Mouse (Mus musculus) adrenal gland (tissue): ENCODE data around the gene Bsph2.

Experiments used
- intact Hi-C: fragments of 180-260 bp; cut with DNase I; formaldehyde crosslinking; loops from one replicate; pipeline ENCODE4 v1.15.1; 2025
- long read RNA-seq, 2 experiments: library from polyadenylated mRNA; unstranded; transcript quantifications; one replicate each; pipeline ENCODE4 v2.0.0; 2020; ENCODE audit warnings: borderline replicate concordance in 1 of 2; ENCODE audit not compliant: insufficient replicate concordance in 1 of 2

Gene Bsph2
- long read RNA-seq, experiment 1, result 0 reads
- long read RNA-seq, experiment 2, result 0 reads

DNA sequence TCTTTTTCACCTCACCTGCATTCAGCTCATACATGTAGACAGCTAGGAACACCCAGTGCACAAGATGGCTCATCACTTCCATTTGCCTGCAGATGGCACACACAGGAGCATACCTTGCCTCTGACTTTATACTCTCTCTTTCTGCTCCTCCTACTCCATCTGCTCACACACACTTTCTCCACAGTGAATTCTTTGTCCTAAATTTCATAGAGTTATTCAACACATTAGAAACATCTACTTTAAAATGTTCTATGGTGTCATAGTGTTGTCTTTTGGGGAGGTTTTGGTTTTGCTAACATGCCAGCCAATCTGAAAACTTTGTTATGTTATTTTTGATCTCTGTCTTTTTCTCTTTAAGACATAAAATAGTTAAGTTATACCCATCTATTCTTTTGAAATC, at the start of gene Bsph2:
TSS of gene Bsph2 (minus strand) at position 101 of the 400 bp plus-strand sequence.
- intact Hi-C loops, result no loop called here

DNA sequence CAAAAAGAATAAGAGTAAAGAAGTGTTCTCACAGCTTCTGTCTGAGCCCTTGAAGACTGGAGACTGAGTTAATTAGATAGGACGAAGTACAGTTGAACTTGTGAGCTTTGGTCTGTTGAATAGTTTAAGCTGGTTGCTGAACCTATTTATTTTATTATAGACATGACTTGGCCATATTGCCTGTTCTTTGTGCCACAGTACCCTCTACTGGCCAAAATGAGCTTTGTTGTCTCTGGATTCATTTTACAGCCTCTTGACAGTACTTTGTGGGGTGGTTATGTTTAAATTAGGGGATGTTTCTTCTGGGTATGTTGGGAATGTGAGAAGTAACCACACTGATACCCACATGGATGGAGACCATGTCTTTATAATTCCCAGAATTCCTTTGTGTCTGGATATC, 59.3 kb downstream of the Bsph2 start:
- intact Hi-C loops, result loop anchor here (1.0 to 5.0 kb wide), 2 partner anchors 223 to 439 kb away; no protein-coding TSS in a partner anchor
